Mouse (Mus musculus) heart, embryonic 16.5 days (tissue): ENCODE data around the gene Zfp809. TPM values are rescaled to one million over a fixed set of nuclear protein-coding genes. Genes with fewer than 3 reads are reported as not detected.
"Not testable (repeated sequence)": the region's sequence is repeated elsewhere in the genome, so short reads cannot be mapped to it uniquely, and the experiment has no call there.

ENCODE experiments used
- ATAC-seq: fragments of 200-750 bp; cut with Nextera tagmentation; replicated peaks from 2 replicates; pipeline ENCODE4 v1.8.0; 2017; ENCODE audit warnings: moderate number of reproducible peaks; ENCODE audit not compliant: insufficient read depth, low FRiP score; ENCODE audit errors: extremely low read depth
- H3K27ac ChIP-seq: fragments of 300-500 bp; sonication (generic); 2 replicates; pipeline ENCODE4 v1.5.1; 2014; ENCODE audit warnings: mild to moderate bottlenecking, low read length, control low read depth, moderate library complexity
- H3K27me3 ChIP-seq: fragments of 300-500 bp; sonication (generic); 2 replicates; pipeline ENCODE4 v1.6.1; 2014; ENCODE audit warnings: low read length, mixed read lengths; ENCODE audit not compliant: control insufficient read depth, insufficient read depth
- H3K36me3 ChIP-seq: fragments of 300-500 bp; sonication (generic); 2 replicates; pipeline ENCODE4 v1.6.1; 2014; ENCODE audit not compliant: control insufficient read depth, insufficient read depth
- H3K4me1 ChIP-seq: fragments of 300-500 bp; sonication (generic); 2 replicates; pipeline ENCODE4 v1.6.1; 2014; ENCODE audit warnings: low read length, mixed read lengths; ENCODE audit not compliant: control insufficient read depth, insufficient read depth
- H3K4me2 ChIP-seq: fragments of 300-500 bp; sonication (generic); 2 replicates; pipeline ENCODE4 v1.6.1; 2014; ENCODE audit warnings: low read depth, mild to moderate bottlenecking, control low read depth, low read length
- H3K4me3 ChIP-seq: fragments of 300-500 bp; sonication (generic); 2 replicates; pipeline ENCODE4 v1.5.1; 2014; ENCODE audit warnings: mild to moderate bottlenecking, control low read depth, low read length
- H3K9ac ChIP-seq: fragments of 300-500 bp; sonication (generic); 2 replicates; pipeline ENCODE4 v1.6.1; 2014; ENCODE audit warnings: low read length, control low read depth
- H3K9me3 ChIP-seq: fragments of 300-500 bp; sonication (generic); replicated peaks from 2 replicates; pipeline ENCODE4 v1.6.1; 2016; ENCODE audit warnings: low read length; ENCODE audit not compliant: control insufficient read depth
- WGBS: fragments of 180-500 bp; shearing (Covaris S2); extraction: QIAGEN DNeasy Blood & Tissue Kit; methylation state at CpG from one replicate; pipeline ENCODE4 v1.1.7; 2014; 5-methylcytosine and 5-hydroxymethylcytosine counted together
- polyA plus RNA-seq: library from polyadenylated mRNA; unstranded; fragments of >200 nt; fragmentation: Nextera tagmentation; extraction: Ambion mirVana; gene quantifications from 2 replicates; pipeline ENCODE4 v1.2.1, GENCODE M21; 2015

Gene Zfp809
- polyA plus RNA-seq, 1 experiment from 2014 or later: 22.0 TPM

DNA sequence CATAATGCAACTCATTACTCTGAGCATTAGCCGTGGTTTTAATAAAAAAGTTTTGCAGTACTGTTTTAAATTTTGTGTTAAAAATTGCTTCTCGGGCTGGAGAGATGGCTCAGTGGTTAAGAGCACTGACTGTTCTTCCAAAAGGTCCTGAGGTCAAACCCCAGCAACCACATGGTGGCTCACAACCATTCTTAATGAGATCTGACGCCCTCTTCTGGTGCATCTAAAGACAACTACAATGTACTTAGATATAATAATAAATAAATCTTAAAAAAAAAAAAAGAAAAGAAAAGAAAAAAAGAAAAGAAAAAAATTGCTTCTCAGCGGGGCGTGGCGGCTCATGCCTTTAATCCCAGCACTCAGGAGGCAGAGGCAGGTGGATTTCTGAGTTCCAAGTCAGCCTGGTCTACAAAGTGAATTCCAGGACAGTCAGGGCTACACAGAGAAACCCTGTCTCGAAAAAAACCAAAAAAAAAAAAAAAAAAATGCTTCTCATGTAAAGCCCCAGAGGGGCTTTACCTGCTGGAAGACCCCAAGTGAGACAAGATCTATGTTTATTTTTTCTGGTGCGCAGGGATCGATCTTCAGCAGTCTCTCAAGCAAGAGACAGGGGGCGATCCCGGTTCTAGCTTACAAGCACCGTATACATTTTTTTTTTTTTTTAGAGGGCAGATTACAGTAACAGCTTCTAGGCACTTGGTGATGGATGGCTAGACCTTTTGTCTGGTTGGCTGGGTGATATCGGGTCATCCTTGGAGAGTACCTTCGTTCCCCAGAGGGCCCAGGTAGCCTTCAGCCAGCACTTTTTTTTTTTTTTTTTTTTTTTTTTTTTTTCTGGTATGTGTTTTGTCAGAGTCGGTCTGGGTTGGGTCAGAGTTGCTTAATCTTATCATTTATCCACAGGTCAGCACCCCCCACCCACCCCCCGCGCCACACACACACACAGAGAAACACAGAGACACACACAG lies 694 bp upstream of the Zfp809 start:
- Histone ChIP-seq H3K36me3 (0 out of 2 replicates have a peak, but pooled peaks cover 2% of the 10 kb centered on the region), H3K9me3 (peaks cover 3% of the 10 kb centered on the region; the same call in 1 of the 2 replicates), H3K4me2 (peak overlapping the region; percentile 76), H3K4me1 (peaks cover 2% of the 10 kb centered on the region; the same call in 1 of the 2 replicates), H3K4me3 (peak overlapping the region; percentile 90), H3K9ac (peak overlapping the region; percentile 96), H3K27me3 (no peaks in the 10 kb centered on the region), H3K27ac (peak overlapping the region; percentile 61)
- peak; percentile 21 for ATAC-seq
- 23% methylated on average over 17 of the region's 17 CpGs for WGBS

DNA sequence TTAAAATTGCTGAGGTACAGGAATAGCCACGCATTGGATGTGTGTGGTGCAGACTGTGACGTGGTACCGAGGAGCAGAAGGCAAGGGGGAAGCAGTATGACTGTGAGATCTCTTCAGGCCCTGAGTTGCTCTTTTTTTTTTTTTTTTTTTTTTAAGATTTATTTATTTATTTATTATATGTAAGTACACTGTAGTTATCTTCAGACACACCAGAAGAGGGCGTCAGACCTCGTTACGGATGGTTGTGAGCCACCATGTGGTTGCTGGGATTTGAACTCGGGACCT lies 817 bp downstream of the Zfp809 start:
- H3K9me3 ChIP-seq, H3K4me1 ChIP-seq, H3K27me3 ChIP-seq, H3K36me3 ChIP-seq, ATAC-seq: not testable (repeated sequence)
- 39% methylated on average over 7 of the region's 7 CpGs for WGBS
- H3K4me2 ChIP-seq: peak overlapping the region; percentile 76
- H3K4me3 ChIP-seq: peak overlapping the region; percentile 90
- H3K9ac ChIP-seq: peak overlapping the region; percentile 96
- peak overlapping the region; percentile 97 for H3K27ac ChIP-seq

DNA sequence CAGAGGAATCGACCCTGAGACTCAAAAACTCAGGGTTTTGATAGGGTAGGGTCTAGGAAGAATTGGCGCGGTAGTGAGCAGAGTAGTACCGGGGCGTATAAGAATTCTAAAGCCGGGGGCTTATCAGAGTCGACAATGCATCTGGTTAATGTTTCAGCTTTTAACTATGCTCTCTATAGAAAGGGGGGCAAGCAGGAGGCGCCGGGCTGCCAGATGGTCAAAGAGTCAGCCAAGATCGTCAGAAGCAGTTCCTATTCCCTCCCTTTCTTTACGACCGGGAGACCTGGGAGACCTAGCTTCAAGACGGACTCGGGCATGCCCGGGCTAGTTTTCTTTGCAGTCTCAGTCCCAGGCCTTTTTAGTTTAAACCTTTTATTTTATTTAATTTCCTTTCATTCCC lies 1.3 kb downstream of the Zfp809 start:
- no peaks in the 10 kb centered on the region for H3K27me3 ChIP-seq
- peak overlapping the region; percentile 76 for H3K4me2 ChIP-seq
- no peak overlapping the region for H3K9ac ChIP-seq
- H3K4me1 ChIP-seq: peaks cover 5% of the 10 kb centered on the region; the same call in 1 of the 2 replicates
- H3K9me3 ChIP-seq: peaks cover 3% of the 10 kb centered on the region; the same call in 1 of the 2 replicates
- no peak for ATAC-seq
- 47% methylated on average over 15 of the region's 15 CpGs for WGBS
- 0 out of 2 replicates have a peak, but pooled peaks cover 2% of the 10 kb centered on the region for H3K36me3 ChIP-seq
- peak overlapping the region; percentile 90 for H3K4me3 ChIP-seq
- H3K27ac ChIP-seq: peak overlapping the region; percentile 59

DNA sequence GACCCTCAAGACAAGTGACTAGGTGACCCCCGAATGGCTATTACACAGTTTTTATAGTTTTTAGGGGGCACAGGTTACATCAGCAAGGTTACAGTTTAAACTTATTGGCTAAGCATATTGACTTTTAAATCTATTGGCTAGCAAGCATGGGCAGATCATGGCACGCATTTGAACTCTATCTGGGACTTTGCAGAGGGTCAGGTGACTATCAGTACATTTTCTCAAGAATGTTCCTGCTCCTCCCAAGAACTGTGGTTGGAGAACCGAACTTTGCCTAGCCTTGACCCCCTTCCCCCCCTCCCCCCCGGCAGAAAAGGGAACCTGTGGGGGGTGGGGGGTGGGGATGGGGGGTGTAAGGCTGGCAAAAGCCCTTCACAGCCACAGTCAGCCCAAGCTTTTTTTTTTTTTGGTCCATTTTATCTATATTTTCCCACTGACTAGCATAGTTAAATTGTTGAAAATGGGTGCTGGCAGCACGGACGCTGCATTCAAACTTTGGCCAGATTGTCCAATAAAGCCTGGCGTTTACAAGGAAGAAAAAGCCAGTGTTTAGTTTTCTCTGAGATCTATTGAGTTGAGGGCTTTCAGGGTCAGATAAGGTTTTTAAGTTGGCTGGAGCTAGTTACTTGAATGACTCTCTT lies 4.0 kb downstream of the Zfp809 start:
- peaks cover 12% of the 10 kb centered on the region for H3K4me1 ChIP-seq

DNA sequence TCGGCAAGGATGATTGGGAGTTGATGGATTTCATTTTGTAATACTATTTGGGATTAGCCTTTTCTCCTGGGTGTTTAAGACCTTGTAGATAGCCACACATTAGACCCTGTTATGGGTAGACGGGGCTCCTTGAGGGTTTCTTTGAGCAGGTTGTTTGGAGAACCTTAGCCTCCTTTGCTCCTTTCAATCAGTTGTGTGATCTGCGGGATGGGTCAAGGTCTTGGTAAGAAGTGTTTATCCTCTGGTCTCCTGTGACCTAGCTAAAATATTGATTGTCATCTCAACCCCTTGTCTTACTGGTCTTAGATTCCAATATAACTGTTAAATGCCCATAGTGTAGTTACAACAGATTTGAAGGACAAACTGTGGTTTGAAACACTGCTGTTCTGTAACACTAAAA lies 4.5 kb downstream of the Zfp809 start:
- Histone ChIP-seq H3K4me1 (peaks cover 12% of the 10 kb centered on the region), H3K9ac (no peak overlapping the region), H3K36me3 (peaks cover 5% of the 10 kb centered on the region), H3K4me2 (no peak overlapping the region), H3K4me3 (no peak overlapping the region), H3K27ac (no peak overlapping the region), H3K27me3 (no peaks in the 10 kb centered on the region), H3K9me3 (peaks cover 3% of the 10 kb centered on the region; the same call in 1 of the 2 replicates)
- ATAC-seq: no peak
- 76% methylated on average over 3 of the region's 3 CpGs for WGBS

More for the DNA sequence above, 4.0 kb downstream of the Zfp809 start:
- Histone ChIP-seq H3K36me3 (0 out of 2 replicates have a peak, but pooled peaks cover 2% of the 10 kb centered on the region), H3K9me3 (peaks cover 3% of the 10 kb centered on the region; the same call in 1 of the 2 replicates), H3K4me2 (no peak overlapping the region), H3K27ac (no peak overlapping the region), H3K27me3 (no peaks in the 10 kb centered on the region), H3K4me3 (no peak overlapping the region), H3K9ac (no peak overlapping the region)
- no peak for ATAC-seq
- WGBS: 81% methylated on average over 7 of the region's 7 CpGs

DNA sequence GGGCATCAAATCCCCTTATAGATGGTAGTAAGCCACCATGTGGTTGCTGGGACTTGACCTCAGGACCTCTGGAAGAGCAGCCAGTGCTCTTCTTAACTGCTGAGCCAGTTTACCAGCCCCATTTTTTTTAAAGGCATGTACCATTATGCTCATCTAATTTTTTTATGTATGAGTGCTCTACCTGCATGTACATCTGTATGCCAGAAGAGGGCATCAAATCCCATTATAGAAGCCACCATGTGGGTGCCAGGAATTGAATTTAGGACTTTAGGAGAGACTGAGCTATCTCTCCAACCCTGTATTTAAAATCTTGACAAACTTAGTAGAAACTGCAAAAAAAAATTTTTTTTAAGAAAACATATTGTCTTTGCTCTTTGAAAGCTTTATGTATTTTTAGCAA lies 5.0 kb downstream of the Zfp809 start:
- no peak overlapping the region for H3K9ac ChIP-seq
- H3K4me1 ChIP-seq: peaks cover 12% of the 10 kb centered on the region
- H3K27me3 ChIP-seq: no peaks in the 10 kb centered on the region
- no peak overlapping the region for H3K4me2 ChIP-seq
- H3K4me3 ChIP-seq: no peak overlapping the region
- peaks cover 9% of the 10 kb centered on the region for H3K36me3 ChIP-seq
- H3K9me3 ChIP-seq: peaks cover 3% of the 10 kb centered on the region; the same call in 1 of the 2 replicates
- H3K27ac ChIP-seq: no peak overlapping the region
- no peak for ATAC-seq

DNA sequence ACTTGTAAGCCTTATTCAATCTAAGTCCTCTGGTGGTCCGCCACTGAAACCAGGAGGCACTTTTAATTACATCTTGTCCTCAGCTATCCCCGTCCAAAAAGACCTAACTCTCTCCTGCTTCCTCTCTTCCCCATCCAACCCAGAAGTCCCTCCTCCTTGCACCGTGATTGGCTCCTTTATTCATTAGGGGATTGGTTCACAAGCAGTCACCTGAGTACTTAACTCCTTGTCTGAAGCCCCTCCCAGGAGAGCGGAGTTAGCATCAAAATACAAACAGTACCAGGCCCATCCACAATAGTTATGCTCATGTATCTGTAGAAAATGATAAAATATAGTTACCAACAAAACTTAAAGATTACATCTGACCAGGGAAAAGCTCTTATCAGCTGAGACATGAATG lies 14.5 kb downstream of the Zfp809 start:
- H3K27me3 ChIP-seq: no peaks in the 10 kb centered on the region
- peaks cover 80% of the 10 kb centered on the region for H3K36me3 ChIP-seq
- H3K4me2 ChIP-seq: no peak overlapping the region
- H3K4me1 ChIP-seq: no peaks in the 10 kb centered on the region
- 94% methylated on average over 4 of the region's 4 CpGs for WGBS
- no peak overlapping the region for H3K4me3 ChIP-seq
- H3K27ac ChIP-seq: no peak overlapping the region
- no peak overlapping the region for H3K9ac ChIP-seq
- H3K9me3 ChIP-seq: peaks cover 15% of the 10 kb centered on the region
- no peak for ATAC-seq

DNA sequence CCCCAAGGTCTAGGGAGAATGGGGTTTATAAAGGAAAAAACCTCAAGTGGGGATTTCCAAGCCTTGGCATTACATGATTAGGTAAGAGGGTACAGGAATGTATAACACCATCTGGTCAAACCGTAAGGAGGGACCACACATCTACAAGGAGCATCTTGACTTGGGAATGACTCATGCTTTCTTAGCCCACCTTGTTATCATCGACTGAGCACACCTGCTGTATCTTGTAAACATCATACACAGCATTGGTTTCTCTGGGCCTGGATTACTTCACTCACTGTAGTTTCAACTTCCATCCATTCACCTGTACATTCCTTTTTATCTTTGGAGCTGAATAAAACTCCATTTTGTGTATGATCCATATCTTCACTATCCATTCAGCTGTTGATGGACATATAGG lies 18.7 kb downstream of the Zfp809 start:
- H3K4me1 ChIP-seq: no peaks in the 10 kb centered on the region
- no peak overlapping the region for H3K27ac ChIP-seq
- no peaks in the 10 kb centered on the region for H3K27me3 ChIP-seq
- peaks cover 74% of the 10 kb centered on the region for H3K36me3 ChIP-seq
- no peak overlapping the region for H3K4me3 ChIP-seq
- WGBS: 92% methylated on average over 2 of the region's 2 CpGs
- no peak overlapping the region for H3K4me2 ChIP-seq
- no peak overlapping the region for H3K9ac ChIP-seq
- no peak for ATAC-seq
- H3K9me3 ChIP-seq: peaks cover 38% of the 10 kb centered on the region

DNA sequence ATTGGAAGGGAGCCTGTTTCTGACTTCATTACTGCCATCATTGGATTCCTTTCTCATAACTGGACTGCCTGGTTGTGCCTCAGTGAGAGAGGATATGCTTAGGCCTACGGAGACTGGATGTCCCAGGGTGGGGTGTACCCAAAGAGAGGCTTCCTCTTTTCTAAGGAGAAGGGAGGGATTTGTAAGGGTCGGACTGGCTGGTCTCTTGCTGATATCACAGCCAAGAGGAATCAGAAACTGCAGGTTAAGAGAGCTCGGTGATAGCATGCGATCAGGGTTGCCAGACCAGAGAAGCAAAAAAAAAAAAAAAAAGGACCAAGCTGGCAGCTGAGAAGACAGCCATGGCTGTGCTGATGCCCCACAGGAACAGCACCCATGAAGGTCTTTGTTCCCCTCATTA lies 31.1 kb downstream of the Zfp809 start:
- WGBS: 89% methylated on average over 4 of the region's 4 CpGs
- ATAC-seq: no peak
- H3K27me3 ChIP-seq: no peaks in the 10 kb centered on the region
- H3K4me1 ChIP-seq: peaks cover 2% of the 10 kb centered on the region; the same call in 1 of the 2 replicates
- H3K4me2 ChIP-seq: no peak overlapping the region
- H3K9ac ChIP-seq: no peak overlapping the region
- peaks cover 21% of the 10 kb centered on the region for H3K9me3 ChIP-seq
- peaks cover 43% of the 10 kb centered on the region for H3K36me3 ChIP-seq
- H3K27ac ChIP-seq: no peak overlapping the region
- H3K4me3 ChIP-seq: no peak overlapping the region
